Mouse (Mus musculus) hindbrain, embryonic 16.5 days (tissue): ENCODE data around the gene Eml6. TPM values are rescaled to one million over a fixed set of nuclear protein-coding genes. Genes with fewer than 3 reads are reported as not detected.

Experiments used
- ATAC-seq: fragments of 200-750 bp; cut with Nextera tagmentation; 2 replicates; pipeline ENCODE4 v1.8.0; 2017; ENCODE audit warnings: moderate TSS enrichment, moderate library complexity
- H3K27ac ChIP-seq: fragments of 300-500 bp; sonication (generic); 2 replicates; pipeline ENCODE4 v1.5.1; 2014; ENCODE audit warnings: low read depth, mild to moderate bottlenecking, control low read depth, low read length, moderate library complexity
- H3K27me3 ChIP-seq: fragments of 300-500 bp; sonication (generic); replicated peaks from 2 replicates; pipeline ENCODE4 v1.6.1; 2014; ENCODE audit warnings: low read length; ENCODE audit not compliant: control insufficient read depth, insufficient read depth
- H3K36me3 ChIP-seq: fragments of 300-500 bp; sonication (generic); 2 replicates; pipeline ENCODE4 v1.6.1; 2014; ENCODE audit warnings: mild to moderate bottlenecking, low read length, moderate library complexity, mixed read lengths; ENCODE audit not compliant: control insufficient read depth, insufficient read depth
- H3K4me1 ChIP-seq: fragments of 300-500 bp; sonication (generic); 2 replicates; pipeline ENCODE4 v1.6.1; 2014; ENCODE audit warnings: low read depth, low read length; ENCODE audit not compliant: control insufficient read depth, insufficient read depth
- H3K4me2 ChIP-seq: fragments of 300-500 bp; sonication (generic); 2 replicates; pipeline ENCODE4 v1.6.1; 2014; ENCODE audit warnings: mild to moderate bottlenecking, low read length, control low read depth, moderate library complexity
- H3K4me3 ChIP-seq: fragments of 300-500 bp; sonication (generic); 2 replicates; pipeline ENCODE4 v1.5.1; 2014; ENCODE audit warnings: mild to moderate bottlenecking, low read length, control low read depth, moderate library complexity
- H3K9ac ChIP-seq: fragments of 300-500 bp; sonication (generic); 2 replicates; pipeline ENCODE4 v1.6.1; 2014; ENCODE audit warnings: low read depth, mild to moderate bottlenecking, control low read depth, low read length, moderate library complexity
- H3K9me3 ChIP-seq: fragments of 300-500 bp; sonication (generic); 2 replicates; pipeline ENCODE4 v1.6.1; 2014; ENCODE audit warnings: mild to moderate bottlenecking, low read length, moderate library complexity; ENCODE audit not compliant: control insufficient read depth
- WGBS: fragments of 180-500 bp; shearing (Covaris S2); extraction: QIAGEN DNeasy Blood & Tissue Kit; methylation state at CpG from one replicate; pipeline ENCODE4 v1.1.7; 2014; 5-methylcytosine and 5-hydroxymethylcytosine counted together
- polyA plus RNA-seq: library from polyadenylated mRNA; unstranded; fragments of >200 nt; fragmentation: Nextera tagmentation; extraction: Ambion mirVana; gene quantifications from 2 replicates; pipeline ENCODE4 v1.2.1, GENCODE M21; 2015

The Eml6 gene
- polyA plus RNA-seq, 1 experiment from 2014 or later, result 6.5 TPM

- Histone ChIP-seq H3K27ac (no peak overlapping the region), H3K36me3 (peaks cover 10% of the 10 kb centered on the region), H3K4me2 (no peak overlapping the region), H3K9me3 (no peaks in the 10 kb centered on the region), H3K27me3 (no peaks in the 10 kb centered on the region), H3K4me3 (no peak overlapping the region), H3K4me1 (peaks cover 3% of the 10 kb centered on the region), H3K9ac (no peak overlapping the region)
- 93% methylated on average over 4 of the region's 4 CpGs for WGBS
- ATAC-seq, result no peak
Measured at GRCm38 (mm10) chr11:29706845-29707244, 319.0 kb downstream of the Eml6 start.

GRCm38 (mm10) chr11:29705263-29705662, 320.6 kb downstream of the Eml6 start:
- no peak for ATAC-seq
- Histone ChIP-seq H3K36me3 (peaks cover 10% of the 10 kb centered on the region), H3K27me3 (no peaks in the 10 kb centered on the region), H3K9me3 (no peaks in the 10 kb centered on the region), H3K4me3 (no peak overlapping the region), H3K27ac (no peak overlapping the region), H3K9ac (no peak overlapping the region), H3K4me1 (peaks cover 3% of the 10 kb centered on the region), H3K4me2 (no peak overlapping the region)

GRCm38 (mm10) chr11:29702721-29703120, 323.1 kb downstream of the Eml6 start:
- Histone ChIP-seq H3K4me2 (no peak overlapping the region), H3K36me3 (peaks cover 5% of the 10 kb centered on the region), H3K4me1 (peaks cover 3% of the 10 kb centered on the region), H3K27me3 (no peaks in the 10 kb centered on the region), H3K9me3 (no peaks in the 10 kb centered on the region), H3K27ac (no peak overlapping the region), H3K4me3 (no peak overlapping the region), H3K9ac (no peak overlapping the region)
- 60% methylated on average over 3 of the region's 3 CpGs for WGBS
- ATAC-seq, result no peak

GRCm38 (mm10) chr11:29694754-29695153, 331.1 kb downstream of the Eml6 start:
- no peak for ATAC-seq

GRCm38 (mm10) chr11:29693576-29694410, 332.0 kb downstream of the Eml6 start:
- Histone ChIP-seq H3K4me1 (peaks cover 15% of the 10 kb centered on the region), H3K36me3 (no peaks in the 10 kb centered on the region), H3K9ac (peak overlapping the region; percentile 100), H3K27me3 (no peaks in the 10 kb centered on the region), H3K9me3 (no peaks in the 10 kb centered on the region), H3K4me2 (peak overlapping the region; percentile 70), H3K27ac (peak overlapping the region; percentile 99), H3K4me3 (peak overlapping the region; percentile 98)
- WGBS, result under 1% methylated on average over 47 of the region's 53 CpGs
- peak; percentile 81 for ATAC-seq

More at GRCm38 (mm10) chr11:29694754-29695153, 331.1 kb downstream of the Eml6 start:
- no peak overlapping the region for H3K27ac ChIP-seq
- no peaks in the 10 kb centered on the region for H3K9me3 ChIP-seq
- no peak overlapping the region; the same call in 1 of the 2 replicates for H3K4me3 ChIP-seq
- H3K4me2 ChIP-seq, result no peak overlapping the region; the same call in 1 of the 2 replicates
- no peaks in the 10 kb centered on the region for H3K36me3 ChIP-seq
- H3K27me3 ChIP-seq, result no peaks in the 10 kb centered on the region
- H3K9ac ChIP-seq, result no peak overlapping the region
- peaks cover 15% of the 10 kb centered on the region for H3K4me1 ChIP-seq

Other genes starting within 250 kb of the Eml6 start
- 0.83 and 0.85 TPM in 2 replicates for gene 4931440F15Rik, start 200.4 kb downstream of the Eml6 start, polyA plus RNA-seq
- 182 and 196 TPM in 2 replicates for gene Sptbn1, start 242.1 kb upstream of the Eml6 start, polyA plus RNA-seq